Mouse (Mus musculus): Measurements from ENCODE around the gene Apex1. TPM values are rescaled to one million over a fixed set of nuclear protein-coding genes. Genes with fewer than 3 reads are reported as not detected.
"Not testable (repeated sequence)": the region's sequence is repeated elsewhere in the genome, so short reads cannot be mapped to it uniquely, and the experiment has no call there.

Gene Apex1
- polyA plus RNA-seq, 1 experiment, result 20.0 TPM

- H3K4me3 ChIP-seq (ENCODE audit: low read depth, low read length), result peak overlapping the region; percentile 51
- H3K27me3 ChIP-seq (ENCODE audit: control insufficient read depth, insufficient read depth, low read length), result no peaks in the 10 kb centered on the region
- H3K27ac ChIP-seq (ENCODE audit: insufficient read depth, low read depth, low read length), result peak overlapping the region; percentile 12
- H3K36me3 ChIP-seq (ENCODE audit: control insufficient read depth, insufficient read depth, low read length), result no peaks in the 10 kb centered on the region
- H3K4me1 ChIP-seq (ENCODE audit: control insufficient read depth, insufficient read depth, insufficient read length, low read length), result peaks cover 2% of the 10 kb centered on the region; the same call in 1 of the 2 replicates
- peak; percentile 58; the same call in 1 of the 2 replicates for TF ChIP-seq CTCF (IDR thresholded peaks at IDR 0.05; ENCODE audit: extremely low read depth, insufficient read length, insufficient replicate concordance, low read depth, low read length)
- TF ChIP-seq POLR2A (IDR thresholded peaks at IDR 0.05; ENCODE audit: low read depth, low read length), result peak; percentile 11; the same call in 1 of the 2 replicates
- 9% methylated on average over 26 of the region's 26 CpGs for WGBS
Measured at GRCm38 (mm10) chr14:50903973-50904827, 20.6 kb upstream of the Apex1 start.

GRCm38 (mm10) chr14:50904828-50905129 lies 20.0 kb upstream of the Apex1 start:
- no peaks in the 10 kb centered on the region for H3K27me3 ChIP-seq (ENCODE audit: control insufficient read depth, insufficient read depth, low read length)
- H3K4me1 ChIP-seq (ENCODE audit: control insufficient read depth, insufficient read depth, insufficient read length, low read length), result peaks cover 2% of the 10 kb centered on the region; the same call in 1 of the 2 replicates
- 94% methylated on average over 4 of the region's 4 CpGs for WGBS
- H3K27ac ChIP-seq (ENCODE audit: insufficient read depth, low read depth, low read length), result no peak overlapping the region
- no peaks in the 10 kb centered on the region for H3K36me3 ChIP-seq (ENCODE audit: control insufficient read depth, insufficient read depth, low read length)
- TF ChIP-seq POLR2A (IDR thresholded peaks at IDR 0.05; ENCODE audit: low read depth, low read length) (no peak), CTCF (IDR thresholded peaks at IDR 0.05; ENCODE audit: extremely low read depth, insufficient read length, insufficient replicate concordance, low read depth, low read length) (no peak; the same call in 1 of the 2 replicates)
- H3K4me3 ChIP-seq (ENCODE audit: low read depth, low read length), result no peak overlapping the region

GRCm38 (mm10) chr14:50905327-50905726 lies 19.4 kb upstream of the Apex1 start:
- not testable (repeated sequence) for H3K27me3 ChIP-seq (ENCODE audit: control insufficient read depth, insufficient read depth, low read length); H3K36me3 ChIP-seq (ENCODE audit: control insufficient read depth, insufficient read depth, low read length); H3K4me3 ChIP-seq (ENCODE audit: low read depth, low read length); H3K4me1 ChIP-seq (ENCODE audit: control insufficient read depth, insufficient read depth, insufficient read length, low read length); H3K27ac ChIP-seq (ENCODE audit: insufficient read depth, low read depth, low read length)

- 64% methylated on average over 4 of the region's 4 CpGs for WGBS
- Histone ChIP-seq H3K4me1 (ENCODE audit: control insufficient read depth, insufficient read depth, insufficient read length, low read length) (peaks cover 2% of the 10 kb centered on the region; the same call in 1 of the 2 replicates), H3K27me3 (ENCODE audit: control insufficient read depth, insufficient read depth, low read length) (no peaks in the 10 kb centered on the region), H3K36me3 (ENCODE audit: control insufficient read depth, insufficient read depth, low read length) (no peaks in the 10 kb centered on the region), H3K4me3 (ENCODE audit: low read depth, low read length) (no peak overlapping the region), H3K27ac (ENCODE audit: insufficient read depth, low read depth, low read length) (no peak overlapping the region)
- no peak for TF ChIP-seq CTCF (IDR thresholded peaks at IDR 0.05; ENCODE audit: extremely low read depth, insufficient read length, insufficient replicate concordance, low read depth, low read length)
- no peak for TF ChIP-seq POLR2A (IDR thresholded peaks at IDR 0.05; ENCODE audit: low read depth, low read length)
Measured at GRCm38 (mm10) chr14:50908126-50908525, 16.6 kb upstream of the Apex1 start.

GRCm38 (mm10) chr14:50911356-50911755 lies 13.4 kb upstream of the Apex1 start:
- Histone ChIP-seq H3K4me3 (ENCODE audit: low read depth, low read length) (no peak overlapping the region), H3K27me3 (ENCODE audit: control insufficient read depth, insufficient read depth, low read length) (no peaks in the 10 kb centered on the region), H3K27ac (ENCODE audit: insufficient read depth, low read depth, low read length) (no peak overlapping the region), H3K4me1 (ENCODE audit: control insufficient read depth, insufficient read depth, insufficient read length, low read length) (no peaks in the 10 kb centered on the region), H3K36me3 (ENCODE audit: control insufficient read depth, insufficient read depth, low read length) (peaks cover 12% of the 10 kb centered on the region)
- WGBS, result 74% methylated on average over 3 of the region's 3 CpGs
- TF ChIP-seq CTCF (IDR thresholded peaks at IDR 0.05; ENCODE audit: extremely low read depth, insufficient read length, insufficient replicate concordance, low read depth, low read length) (no peak), POLR2A (IDR thresholded peaks at IDR 0.05; ENCODE audit: low read depth, low read length) (no peak)

- H3K27me3 ChIP-seq (ENCODE audit: control insufficient read depth, insufficient read depth, low read length); H3K4me3 ChIP-seq (ENCODE audit: low read depth, low read length); H3K4me1 ChIP-seq (ENCODE audit: control insufficient read depth, insufficient read depth, insufficient read length, low read length); H3K27ac ChIP-seq (ENCODE audit: insufficient read depth, low read depth, low read length): not testable (repeated sequence)
- peaks cover 23% of the 10 kb centered on the region for H3K36me3 ChIP-seq (ENCODE audit: control insufficient read depth, insufficient read depth, low read length)
- 46% methylated on average over 1 of the region's 1 CpGs for WGBS
Measured at GRCm38 (mm10) chr14:50923437-50923836, 1.3 kb upstream of the Apex1 start.

- under 1% methylated on average over 38 of the region's 38 CpGs for WGBS
- H3K36me3 ChIP-seq (ENCODE audit: control insufficient read depth, insufficient read depth, low read length), result peaks cover 29% of the 10 kb centered on the region
- H3K4me1 ChIP-seq (ENCODE audit: control insufficient read depth, insufficient read depth, insufficient read length, low read length), result peaks cover 9% of the 10 kb centered on the region; the same call in 1 of the 2 replicates
- H3K27ac ChIP-seq (ENCODE audit: insufficient read depth, low read depth, low read length), result peak overlapping the region; percentile 65
- TF ChIP-seq POLR2A (IDR thresholded peaks at IDR 0.05; ENCODE audit: low read depth, low read length) (no peak), CTCF (IDR thresholded peaks at IDR 0.05; ENCODE audit: extremely low read depth, insufficient read length, insufficient replicate concordance, low read depth, low read length) (no peak)
- H3K4me3 ChIP-seq (ENCODE audit: low read depth, low read length), result peak overlapping the region; percentile 85
- no peaks in the 10 kb centered on the region for H3K27me3 ChIP-seq (ENCODE audit: control insufficient read depth, insufficient read depth, low read length)
Measured at GRCm38 (mm10) chr14:50925111-50925920, 548 bp downstream of the Apex1 start.
